Mouse (Mus musculus) fat pad, adult 2 months (tissue): ENCODE results near the gene Ehf.

Experiments
- DNase-seq: peaks from one replicate; pipeline ENCODE4 v3.0.0-alpha.2; 2011; ENCODE audit warnings: low read depth, low spot score; ENCODE audit errors: extremely low read depth

Ehf gene

GRCm38 (mm10) chr2:103298711-103299463 lies 4.2 kb downstream of the Ehf start:
- no peak for DNase-seq

GRCm38 (mm10) chr2:103294526-103294925 lies 8.6 kb downstream of the Ehf start:
- no peak for DNase-seq

- DNase-seq, result no peak
Observed at GRCm38 (mm10) chr2:103293751-103294150, 9.3 kb downstream of the Ehf start.

- no peak for DNase-seq
Observed at GRCm38 (mm10) chr2:103293214-103293613, 9.9 kb downstream of the Ehf start.

- no peak for DNase-seq
Observed at GRCm38 (mm10) chr2:103290705-103291269, 12.3 kb downstream of the Ehf start.

GRCm38 (mm10) chr2:103290167-103290566 lies 12.9 kb downstream of the Ehf start:
- DNase-seq, result peak; percentile 66

GRCm38 (mm10) chr2:103289407-103289950 lies 13.6 kb downstream of the Ehf start:
- DNase-seq, result no peak

GRCm38 (mm10) chr2:103287716-103288115 lies 15.4 kb downstream of the Ehf start:
- DNase-seq, result no peak

GRCm38 (mm10) chr2:103285561-103285960 lies 17.5 kb downstream of the Ehf start:
- DNase-seq, result no peak

GRCm38 (mm10) chr2:103283730-103284129 lies 19.3 kb downstream of the Ehf start:
- DNase-seq, result no peak

GRCm38 (mm10) chr2:103282184-103282750 lies 20.8 kb downstream of the Ehf start:
- DNase-seq, result no peak

- no peak for DNase-seq
Observed at GRCm38 (mm10) chr2:103279927-103280326, 23.2 kb downstream of the Ehf start.

GRCm38 (mm10) chr2:103278476-103278875 lies 24.6 kb downstream of the Ehf start:
- DNase-seq, result no peak

GRCm38 (mm10) chr2:103277794-103278193 lies 25.3 kb downstream of the Ehf start:
- no peak for DNase-seq

GRCm38 (mm10) chr2:103275316-103275960 lies 27.6 kb downstream of the Ehf start:
- peak; percentile 68 for DNase-seq

- DNase-seq, result peak; percentile 92
Observed at GRCm38 (mm10) chr2:103274803-103275202, 28.3 kb downstream of the Ehf start.

GRCm38 (mm10) chr2:103274270-103274669 lies 28.8 kb downstream of the Ehf start:
- DNase-seq, result no peak

GRCm38 (mm10) chr2:103271481-103271880 lies 31.6 kb downstream of the Ehf start:
- peak; percentile 78 for DNase-seq

- no peak for DNase-seq
Observed at GRCm38 (mm10) chr2:103270556-103271160, 32.4 kb downstream of the Ehf start.

GRCm38 (mm10) chr2:103239086-103239485 lies 64.0 kb downstream of the Ehf start:
- no peak for DNase-seq

GRCm38 (mm10) chr2:103226781-103227180 lies 76.3 kb downstream of the Ehf start:
- peak; percentile 100 for DNase-seq
